Mouse (Mus musculus) ES-E14 (cell line): ENCODE measurements around the gene Slc9a8.

Experiments used
- MAFK ChIP-seq: IDR thresholded peaks from 2 replicates; pipeline ENCODE4 v1.6.1; 2014; ENCODE audit warnings: mild to moderate bottlenecking, low read depth, low read length, inconsistent platforms; ENCODE audit not compliant: insufficient read depth
- ZC3H11A ChIP-seq: IDR thresholded peaks from 2 replicates; pipeline ENCODE4 v1.6.1; 2012; ENCODE audit warnings: low read depth, mild to moderate bottlenecking, inconsistent platforms, low read length, borderline replicate concordance

GRCm38 (mm10) chr2:167424516-167424915 lies 3.0 kb downstream of the Slc9a8 start:
- no peak for TF ChIP-seq MAFK
- no peak for TF ChIP-seq ZC3H11A
